Mouse (Mus musculus): Measurements from ENCODE around the gene Chrnb2.

GRCm38 (mm10) chr3:89784991-89785753, 20.7 kb upstream of the Chrnb2 start:
- peak; percentile 30; the same call in 1 of the 2 replicates for TF ChIP-seq MXI1 (IDR thresholded peaks at IDR 0.05; ENCODE audit: low read depth, low read length)
- TF ChIP-seq ZC3H11A (IDR thresholded peaks at IDR 0.05; ENCODE audit: low read depth, low read length): peak; percentile 65
- peak; percentile 46 to 94; a peak in 3 of 4 replicates for TF ChIP-seq CTCF (conservative IDR thresholded peaks at IDR 0.05 in 1 of 2, IDR thresholded peaks at IDR 0.05 in 1 of 2; ENCODE audit: low read depth in 2 of 2, low read length in 2 of 2)
- TF ChIP-seq USF1 (IDR thresholded peaks at IDR 0.05; ENCODE audit: low read depth, low read length): no peak
- TF ChIP-seq MEF2A (IDR thresholded peaks at IDR 0.05; ENCODE audit: borderline replicate concordance, low read depth, low read length): no peak; the same call in 1 of the 2 replicates
- TF ChIP-seq POLR2A (IDR thresholded peaks at IDR 0.05; ENCODE audit: low read depth, low read length): no peak
- TF ChIP-seq IRF4 (IDR thresholded peaks at IDR 0.05; ENCODE audit: low read depth, low read length): peak; percentile 79

Measured in CH12.LX (cell line).